Mouse (Mus musculus) hindbrain, embryonic 12.5 days (tissue): Measurements from ENCODE around the gene Arhgap20. TPM values are rescaled to one million over a fixed set of nuclear protein-coding genes. Genes with fewer than 3 reads are reported as not detected.

Experiments
- ATAC-seq: fragments of 200-750 bp; cut with Nextera tagmentation; 2 replicates; pipeline ENCODE4 v1.8.0; 2017; ENCODE audit warnings: moderate TSS enrichment; ENCODE audit not compliant: low FRiP score
- H3K27ac ChIP-seq: fragments of 300-500 bp; sonication (generic); 2 replicates; pipeline ENCODE4 v1.5.1; 2016; ENCODE audit warnings: mild to moderate bottlenecking
- H3K27me3 ChIP-seq: fragments of 300-500 bp; sonication (generic); 2 replicates; pipeline ENCODE4 v1.6.1; 2016; ENCODE audit warnings: mild to moderate bottlenecking
- H3K36me3 ChIP-seq: fragments of 300-500 bp; sonication (generic); 2 replicates; pipeline ENCODE4 v1.6.1; 2016; ENCODE audit warnings: mild to moderate bottlenecking
- H3K4me1 ChIP-seq: fragments of 300-500 bp; sonication (generic); 2 replicates; pipeline ENCODE4 v1.6.1; 2016
- H3K4me2 ChIP-seq: fragments of 300-500 bp; sonication (generic); replicated peaks from 2 replicates; pipeline ENCODE4 v1.6.1; 2016; ENCODE audit warnings: mild to moderate bottlenecking
- H3K4me3 ChIP-seq: fragments of 300-500 bp; sonication (generic); 2 replicates; pipeline ENCODE4 v1.5.1; 2016; ENCODE audit warnings: mild to moderate bottlenecking
- H3K9ac ChIP-seq: fragments of 300-500 bp; sonication (generic); 2 replicates; pipeline ENCODE4 v1.6.1; 2016; ENCODE audit warnings: mild to moderate bottlenecking, moderate library complexity
- H3K9me3 ChIP-seq: fragments of 300-500 bp; sonication (generic); replicated peaks from 2 replicates; pipeline ENCODE4 v1.6.1; 2016; ENCODE audit warnings: mild to moderate bottlenecking
- WGBS: fragments of 180-500 bp; shearing (Covaris S2); methylation state at CpG from one replicate; pipeline ENCODE4 v1.1.7; 2016; 5-methylcytosine and 5-hydroxymethylcytosine counted together
- polyA plus RNA-seq: library from polyadenylated mRNA; unstranded; fragments of >200 nt; fragmentation: Nextera tagmentation; extraction: Ambion mirVana; gene quantifications from 2 replicates; pipeline ENCODE4 v1.2.1, GENCODE M21; 2016

Arhgap20 gene
- polyA plus RNA-seq, 1 experiment from 2014 or later: 12.5 TPM

- Histone ChIP-seq H3K9ac (no peak overlapping the region), H3K27ac (no peak overlapping the region), H3K4me2 (no peak overlapping the region), H3K9me3 (no peaks in the 10 kb centered on the region), H3K4me3 (no peak overlapping the region), H3K4me1 (no peaks in the 10 kb centered on the region), H3K36me3 (no peaks in the 10 kb centered on the region), H3K27me3 (no peaks in the 10 kb centered on the region)
- WGBS: 86% methylated on average over 4 of the region's 4 CpGs
- ATAC-seq: no peak
Observed at GRCm38 (mm10) chr9:51883319-51883718, 118.2 kb downstream of the Arhgap20 start.

DNA sequence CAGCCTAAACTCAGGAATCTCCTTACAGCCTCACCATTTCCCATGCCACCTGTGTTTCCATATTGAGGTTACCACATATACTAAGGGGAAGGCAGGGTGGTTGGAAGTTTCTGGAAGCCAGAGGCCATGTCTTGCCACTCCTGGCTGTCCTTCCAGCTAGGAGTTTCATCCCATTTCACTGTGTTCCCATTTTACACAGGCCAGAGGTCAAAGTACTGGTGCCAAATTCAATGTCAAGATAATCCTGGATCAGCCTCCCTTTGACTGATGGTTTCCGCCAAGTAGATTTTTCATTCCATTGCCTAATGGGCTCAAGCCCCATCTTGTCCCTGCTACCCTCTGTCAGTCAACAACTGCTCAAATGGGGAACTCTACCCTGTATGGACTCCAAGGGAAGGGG is 127.8 kb downstream of the Arhgap20 start:
- Histone ChIP-seq H3K9ac (no peak overlapping the region), H3K4me1 (no peaks in the 10 kb centered on the region), H3K36me3 (no peaks in the 10 kb centered on the region), H3K4me2 (no peak overlapping the region), H3K9me3 (no peaks in the 10 kb centered on the region), H3K27me3 (no peaks in the 10 kb centered on the region), H3K27ac (no peak overlapping the region), H3K4me3 (no peak overlapping the region)
- WGBS: 97% methylated on average over 1 of the region's 1 CpGs
- no peak for ATAC-seq

Other genes starting within 250 kb of the Arhgap20 start
- gene Fdx1, start 198.2 kb downstream of the Arhgap20 start, polyA plus RNA-seq: 50.0 and 52.6 TPM in 2 replicates